Mouse (Mus musculus) frontal cortex, postnatal 36 days (tissue): ENCODE results near the gene Vps50.
A peak's percentile ranks its signal among the peaks of the same experiment; 100 is the strongest.
"Not testable (repeated sequence)": the region's sequence is repeated elsewhere in the genome, so short reads cannot be mapped to it uniquely, and the experiment has no call there.

Source experiments
- DNase-seq, 2 experiments: peaks; one replicate each; pipeline ENCODE4 v3.0.0; 2022; ENCODE audit warnings: low spot score in 2 of 2

The Vps50 gene

GRCm38 (mm10) chr6:3498162-3498848, at the start of gene Vps50, which contains the start of gene Hepacam2:
Vps50 (plus strand) TSS chr6:3498382.
Hepacam2 (minus strand) TSS chr6:3498298.
- DNase-seq, result peak; percentile 87 to 95

- DNase-seq, result no peak
These were observed 43.8 kb upstream of the Vps50 start for GRCm38 (mm10) chr6:3454421-3454820.

- DNase-seq, result no peak
These were observed 42.1 kb upstream of the Vps50 start for GRCm38 (mm10) chr6:3455944-3456536.

GRCm38 (mm10) chr6:3463026-3463425, 35.2 kb upstream of the Vps50 start:
- no peak for DNase-seq

- DNase-seq, result no peak
These were observed 34.6 kb upstream of the Vps50 start for GRCm38 (mm10) chr6:3463594-3463993.

GRCm38 (mm10) chr6:3468627-3469026, 29.6 kb upstream of the Vps50 start:
- no peak for DNase-seq

- DNase-seq, result no peak
These were observed 27.5 kb upstream of the Vps50 start for GRCm38 (mm10) chr6:3470706-3471105.

GRCm38 (mm10) chr6:3476299-3476698, 21.9 kb upstream of the Vps50 start:
- no peak for DNase-seq

- no peak for DNase-seq
These were observed 18.3 kb upstream of the Vps50 start for GRCm38 (mm10) chr6:3479853-3480252.

- no peak for DNase-seq
These were observed 16.5 kb upstream of the Vps50 start for GRCm38 (mm10) chr6:3481705-3482104.

GRCm38 (mm10) chr6:3485133-3485532, 13.0 kb upstream of the Vps50 start:
- no peak for DNase-seq

GRCm38 (mm10) chr6:3487355-3487754, 10.8 kb upstream of the Vps50 start:
- no peak for DNase-seq

GRCm38 (mm10) chr6:3494285-3494684, 3.9 kb upstream of the Vps50 start:
- DNase-seq, result no peak

- peak in 1 of 2 experiments; percentile 51 for DNase-seq
These were observed 2.0 kb upstream of the Vps50 start for GRCm38 (mm10) chr6:3496210-3496609.

- no peak for DNase-seq
These were observed 2.1 kb downstream of the Vps50 start for GRCm38 (mm10) chr6:3500286-3500685.

- no peak for DNase-seq
These were observed 7.1 kb downstream of the Vps50 start for GRCm38 (mm10) chr6:3505289-3505688.

- no peak for DNase-seq
These were observed 8.9 kb downstream of the Vps50 start for GRCm38 (mm10) chr6:3507078-3507477.

- not testable (repeated sequence) for DNase-seq
These were observed 10.0 kb downstream of the Vps50 start for GRCm38 (mm10) chr6:3508151-3508550.

- DNase-seq, result no peak
These were observed 11.6 kb downstream of the Vps50 start for GRCm38 (mm10) chr6:3509782-3510181.

- no peak for DNase-seq
These were observed 12.9 kb downstream of the Vps50 start for GRCm38 (mm10) chr6:3511116-3511515.

- DNase-seq, result no peak
These were observed 13.4 kb downstream of the Vps50 start for GRCm38 (mm10) chr6:3511612-3512011.

GRCm38 (mm10) chr6:3512611-3513010, 14.4 kb downstream of the Vps50 start:
- peak in 1 of 2 experiments; percentile 43 for DNase-seq

GRCm38 (mm10) chr6:3528198-3528597, 30.0 kb downstream of the Vps50 start:
- DNase-seq, result no peak
